Mouse (Mus musculus): ENCODE results near the gene Tmem63c.

Gene Tmem63c

DNA sequence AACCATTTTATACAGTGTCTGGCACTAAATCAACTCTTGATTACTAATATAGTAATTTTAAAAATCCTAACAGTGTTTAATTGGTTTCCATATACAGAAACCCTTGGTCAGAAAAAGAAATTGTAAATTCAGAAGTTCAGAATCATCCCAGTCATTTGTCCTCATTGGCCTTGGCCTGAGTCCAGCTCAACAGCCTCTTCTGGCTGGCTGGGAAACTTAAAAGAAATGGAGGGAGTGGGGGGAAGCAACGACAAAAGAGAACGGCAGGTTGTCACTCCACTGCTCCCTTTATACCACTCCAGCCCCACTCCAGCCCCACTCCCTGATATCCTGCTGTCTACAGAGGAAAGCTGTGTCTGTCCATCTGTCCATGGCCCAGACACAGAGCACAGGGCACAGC lies 110.0 kb downstream of the Tmem63c start:
- DNase-seq (ENCODE audit: low read depth, low spot score) = no peak

- peak; percentile 6 for DNase-seq (ENCODE audit: low read depth, low spot score)
Observed at GRCm38 (mm10) chr12:87131619-87132018, 110.5 kb downstream of the Tmem63c start.

DNA sequence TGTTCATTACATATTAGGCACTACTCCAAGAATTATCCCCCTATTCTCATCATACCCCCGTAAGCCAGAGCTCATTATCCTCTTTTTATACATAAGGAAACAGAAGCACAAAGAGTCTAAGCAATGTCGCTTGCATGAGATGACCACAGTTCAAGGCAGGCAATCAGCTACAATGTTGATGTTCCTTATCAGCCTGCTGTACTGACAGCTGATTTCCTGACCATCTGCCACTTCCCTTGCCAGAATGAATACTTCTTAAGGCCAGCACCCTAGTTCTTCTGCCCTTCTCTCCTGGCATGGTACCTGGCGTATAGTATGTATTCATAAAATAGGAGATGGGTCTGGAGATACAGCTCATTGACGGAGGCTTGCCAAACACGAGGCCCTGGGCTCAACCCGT lies 111.1 kb downstream of the Tmem63c start:
- no peak for DNase-seq (ENCODE audit: low read depth, low spot score)

GRCm38 (mm10) chr12:87132784-87133183 lies 111.6 kb downstream of the Tmem63c start:
- DNase-seq (ENCODE audit: low read depth, low spot score) = no peak

GRCm38 (mm10) chr12:87137439-87138341 lies 116.5 kb downstream of the Tmem63c start:
- DNase-seq (ENCODE audit: low read depth, low spot score) = no peak

- no peak for DNase-seq (ENCODE audit: low read depth, low spot score)
Observed at GRCm38 (mm10) chr12:87138342-87138701, 117.2 kb downstream of the Tmem63c start.

GRCm38 (mm10) chr12:87138768-87139167 lies 117.6 kb downstream of the Tmem63c start:
- DNase-seq (ENCODE audit: low read depth, low spot score) = no peak
